Mouse (Mus musculus): Measurements from ENCODE around the gene Snx12.

Gene Snx12

GRCm38 (mm10) chrX:101221834-101222795 is at the start of gene Snx12:
Snx12 (minus strand) TSS chrX:101222563.
- peak; percentile 68 to 83 for DNase-seq

- DNase-seq: no peak
Observed at GRCm38 (mm10) chrX:101268755-101269124, 46.4 kb upstream of the Snx12 start, which contains the start of gene Gm20489. Gm20489 (minus strand) TSS chrX:101269023.

DNA sequence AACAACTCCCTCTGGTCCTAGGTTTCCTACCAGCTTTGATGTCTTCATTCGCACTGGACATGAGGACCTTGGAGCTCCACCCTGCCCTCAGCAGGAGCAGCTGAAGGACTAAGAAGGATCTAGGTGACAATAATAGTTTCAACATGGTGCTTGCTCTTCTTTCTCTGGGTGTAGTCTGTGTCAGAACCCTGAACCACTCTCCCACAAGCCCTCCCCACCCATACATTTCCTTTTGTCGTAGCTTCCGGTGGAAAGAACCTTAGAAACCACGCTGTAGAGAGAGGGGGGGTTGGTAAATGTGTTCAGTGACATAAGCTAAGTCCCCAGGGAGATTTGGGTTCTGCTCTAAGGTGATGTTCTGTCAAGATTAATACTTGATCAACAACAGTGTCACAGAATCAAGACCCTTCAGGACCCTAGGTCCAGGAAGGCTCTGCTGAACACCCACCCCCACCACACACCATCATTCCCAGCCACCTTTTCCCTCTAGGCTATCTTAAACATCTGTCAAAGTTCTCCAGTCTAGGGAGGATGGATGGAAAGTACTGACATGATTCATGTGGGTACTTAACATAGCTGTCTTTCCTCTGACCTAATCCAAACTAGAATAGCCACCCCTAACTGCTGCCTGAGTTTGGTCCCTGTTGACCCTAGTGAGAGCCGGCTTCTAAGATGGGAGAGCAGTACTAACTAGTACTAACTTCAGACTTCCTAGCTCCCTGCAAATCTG is 45.8 kb upstream of the Snx12 start, which contains the start of gene Il2rg:
Gene Il2rg (minus strand): TSS at position 231 of the 730 bp plus-strand sequence.
- peak; percentile 39 to 60 for DNase-seq

DNA sequence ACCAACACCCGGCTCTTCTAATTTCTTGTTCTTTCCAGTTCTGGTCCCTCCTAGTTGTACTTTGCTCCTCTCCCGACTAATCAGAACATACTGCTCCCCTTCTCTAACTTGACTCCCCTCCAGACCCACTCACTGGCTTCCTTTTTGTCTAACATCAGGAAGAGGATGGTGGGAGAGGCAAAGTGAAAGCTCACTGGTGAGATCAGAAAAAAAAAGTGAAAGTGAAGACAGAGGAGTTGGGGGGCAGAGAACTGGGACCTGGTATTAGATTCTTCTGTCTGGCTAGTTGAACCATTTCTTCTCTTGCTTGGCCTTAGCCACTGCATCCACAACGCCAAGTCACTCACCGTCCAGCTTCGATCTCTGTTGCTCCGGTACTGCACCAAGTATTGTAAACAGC is 44.3 kb upstream of the Snx12 start:
- no peak for DNase-seq

DNA sequence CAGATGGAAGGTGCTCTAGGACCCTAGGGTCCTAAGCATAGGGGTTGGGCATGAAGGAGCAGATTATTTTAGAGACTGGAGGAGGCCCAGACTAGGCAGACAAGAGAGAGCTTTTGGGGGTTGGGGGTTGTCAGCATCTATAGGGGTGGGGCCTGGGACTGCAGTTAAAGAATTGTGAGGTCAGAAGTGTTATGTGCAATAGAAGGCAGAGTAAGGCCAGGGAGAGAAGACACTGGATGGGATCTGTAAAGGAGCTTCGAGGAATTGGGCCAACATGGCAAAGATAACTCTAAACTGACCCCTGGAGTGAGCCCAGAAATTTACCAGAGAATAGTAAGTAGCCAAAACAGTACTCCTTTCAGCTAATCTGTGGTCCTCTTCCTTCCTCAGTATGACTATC is 41.5 kb upstream of the Snx12 start, which contains the start of gene Gm614:
Gene Gm614 (minus strand): TSS at position 101 of the 400 bp plus-strand sequence.
- no peak for DNase-seq

DNA sequence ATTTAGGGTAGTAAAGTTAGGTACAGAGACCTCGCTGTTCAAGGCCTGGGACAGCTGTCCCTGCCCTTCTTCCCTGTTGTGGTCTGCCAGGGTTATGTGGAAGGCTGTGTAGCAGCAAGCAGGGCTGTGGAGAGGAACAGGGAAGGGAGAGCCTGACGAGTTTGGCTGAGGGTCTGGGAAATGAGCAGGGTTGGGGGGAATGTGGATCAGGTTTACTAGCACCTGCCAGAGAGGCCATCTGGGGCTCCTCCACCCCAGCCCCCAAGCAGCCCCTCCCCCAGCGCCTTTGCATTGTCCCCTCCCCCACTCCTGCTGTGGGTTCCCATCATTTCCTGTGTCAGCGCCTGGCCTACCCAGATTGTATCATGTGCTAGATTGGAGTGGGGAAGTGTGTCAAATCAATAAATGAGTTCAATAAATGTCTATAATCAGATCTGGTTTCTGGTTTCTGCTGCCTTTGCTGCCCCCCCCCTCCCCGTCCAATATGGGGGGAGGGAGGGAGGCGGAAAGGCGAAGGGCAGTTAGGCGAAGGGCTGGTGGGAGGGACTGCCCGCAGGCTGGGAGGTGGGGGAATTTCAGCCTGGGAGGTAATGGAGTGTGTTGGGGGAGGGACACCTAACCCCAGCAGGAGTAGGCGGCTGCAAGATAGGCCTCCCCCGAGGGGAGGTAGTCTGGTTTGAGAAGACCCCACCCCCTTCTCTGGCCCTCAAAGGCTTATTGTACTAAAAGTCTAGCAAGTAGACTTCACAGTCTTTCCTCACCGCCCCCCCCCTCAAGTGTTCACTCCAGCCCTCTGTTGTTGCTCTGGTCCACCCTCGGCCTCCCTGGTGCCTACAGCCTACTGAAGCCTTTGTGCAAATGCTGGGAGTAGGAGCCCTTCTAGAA is 38.3 kb upstream of the Snx12 start:
- peak; percentile 15 to 26 for DNase-seq

GRCm38 (mm10) chrX:101256603-101257002 is 34.2 kb upstream of the Snx12 start:
- DNase-seq: peak in 1 of 2 experiments; percentile 51

GRCm38 (mm10) chrX:101254740-101255139 is 32.4 kb upstream of the Snx12 start:
- no peak for DNase-seq

DNA sequence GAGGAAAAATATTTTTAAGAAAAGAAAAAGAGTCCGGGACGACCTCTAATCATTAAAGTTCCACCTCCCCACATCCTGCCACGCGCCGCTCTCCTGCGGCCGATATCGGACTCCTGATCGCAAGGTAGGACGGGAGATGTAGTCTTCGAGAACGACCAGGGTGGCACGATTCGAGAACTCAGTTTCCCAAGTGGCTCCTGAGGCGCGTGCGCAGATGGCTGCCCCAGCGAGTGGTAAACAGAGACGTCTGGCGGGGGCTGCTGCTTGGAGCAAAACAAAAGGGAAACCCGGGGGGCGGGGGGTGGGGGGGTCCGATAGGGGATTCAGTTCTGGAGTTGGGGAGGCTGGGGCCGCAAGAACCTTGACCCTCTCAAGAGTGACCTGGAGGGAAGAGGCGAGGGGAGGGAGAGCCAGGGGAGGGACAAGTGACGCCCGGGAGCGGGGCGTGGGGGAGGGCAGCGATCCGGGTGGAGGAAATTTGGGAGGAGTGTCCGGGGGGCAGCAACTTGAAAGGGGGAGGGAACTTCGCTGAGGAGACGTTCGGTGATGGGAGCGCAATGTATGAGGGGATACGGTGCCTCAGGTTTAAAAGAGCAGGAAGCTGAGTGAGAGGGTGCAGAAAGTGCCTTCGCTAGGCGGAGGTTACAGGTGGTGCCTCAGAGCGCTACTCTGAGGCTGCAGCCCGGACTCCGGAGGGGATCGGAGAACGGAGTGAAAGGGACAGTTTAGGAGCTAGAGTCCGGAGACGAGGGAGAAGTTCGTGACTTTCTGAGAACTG is 31.8 kb upstream of the Snx12 start, which contains the start of gene Foxo4:
Gene Foxo4 (plus strand): TSS at position 577 of the 778 bp plus-strand sequence.
- peak; percentile 82 to 91 for DNase-seq

DNA sequence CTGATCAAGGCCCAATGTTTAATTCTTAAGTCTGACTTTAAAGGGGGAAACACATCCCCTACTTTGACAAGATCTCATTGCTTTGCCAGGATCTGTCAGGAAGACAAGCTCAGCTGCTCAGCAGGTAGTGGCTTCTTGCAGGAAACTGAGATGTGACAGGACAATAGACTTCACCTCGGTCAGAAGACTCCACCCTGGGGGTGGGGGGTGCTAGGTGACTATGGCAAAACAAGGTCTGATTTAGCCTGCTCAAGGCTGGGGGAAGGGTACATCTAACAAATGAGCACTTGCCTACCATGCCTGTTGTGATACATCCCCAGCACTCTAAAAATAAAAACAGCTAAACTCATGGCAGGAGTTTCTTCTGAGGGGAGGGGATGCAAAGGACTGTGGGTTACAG is 22.6 kb upstream of the Snx12 start:
- no peak for DNase-seq

DNA sequence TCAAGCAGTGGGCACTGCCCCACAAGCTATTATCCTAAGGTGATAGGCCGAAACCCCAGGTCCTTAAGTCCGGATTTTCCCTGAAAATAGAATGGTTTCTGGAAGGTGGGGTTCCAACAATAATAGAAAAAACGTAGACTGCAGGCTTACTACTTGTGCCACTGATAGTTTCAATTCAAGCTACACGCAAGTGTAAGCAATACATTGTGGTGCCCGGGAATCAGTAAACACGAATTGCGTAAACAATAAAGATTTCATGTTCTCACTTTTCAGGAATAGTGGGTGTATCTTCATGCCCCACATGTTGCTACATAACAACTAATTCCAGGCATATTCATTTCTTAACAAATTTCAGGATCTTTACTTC is 416 bp upstream of the Snx12 start:
- no peak for DNase-seq

DNA sequence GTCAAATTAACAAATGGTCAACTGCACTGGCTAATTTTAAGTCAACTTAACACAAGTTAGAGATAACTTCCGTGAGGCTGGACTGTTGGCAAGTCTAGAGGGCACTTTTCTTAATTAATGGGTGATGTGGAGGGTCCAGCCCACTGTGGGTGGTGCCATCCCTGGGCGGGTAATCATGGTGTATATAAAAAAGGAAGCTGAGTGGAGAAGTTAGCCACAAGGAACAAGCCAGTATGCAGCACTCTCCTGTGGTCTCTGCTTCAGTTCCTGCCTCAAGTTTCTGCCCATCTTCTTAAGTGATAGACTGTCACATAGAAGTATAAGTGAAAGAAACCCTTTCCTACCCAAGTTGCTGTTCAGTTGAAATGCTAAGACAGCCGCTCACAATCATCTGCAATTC is 33.1 kb downstream of the Snx12 start:
- DNase-seq: no peak

DNA sequence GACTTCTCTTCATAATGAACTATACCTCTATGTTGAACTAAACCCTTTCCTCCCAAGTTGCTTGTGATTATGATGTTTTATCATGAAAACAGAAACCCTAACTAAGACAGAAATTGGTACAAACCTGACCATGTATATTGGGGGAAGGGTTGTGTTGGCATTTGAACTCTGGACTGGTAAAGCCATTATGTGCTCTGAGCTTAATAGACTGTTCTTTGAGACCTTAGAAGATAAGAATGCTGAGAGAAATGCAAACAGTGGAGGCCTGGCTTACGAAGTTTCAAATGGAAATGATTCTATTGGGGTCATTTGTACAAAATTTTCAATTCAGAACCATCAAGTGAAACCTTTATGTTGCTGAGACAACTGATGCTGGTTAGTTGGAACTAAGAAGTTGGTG is 34.7 kb downstream of the Snx12 start:
- DNase-seq: no peak

GRCm38 (mm10) chrX:101173388-101173787 is 49.0 kb downstream of the Snx12 start:
- no peak for DNase-seq

DNA sequence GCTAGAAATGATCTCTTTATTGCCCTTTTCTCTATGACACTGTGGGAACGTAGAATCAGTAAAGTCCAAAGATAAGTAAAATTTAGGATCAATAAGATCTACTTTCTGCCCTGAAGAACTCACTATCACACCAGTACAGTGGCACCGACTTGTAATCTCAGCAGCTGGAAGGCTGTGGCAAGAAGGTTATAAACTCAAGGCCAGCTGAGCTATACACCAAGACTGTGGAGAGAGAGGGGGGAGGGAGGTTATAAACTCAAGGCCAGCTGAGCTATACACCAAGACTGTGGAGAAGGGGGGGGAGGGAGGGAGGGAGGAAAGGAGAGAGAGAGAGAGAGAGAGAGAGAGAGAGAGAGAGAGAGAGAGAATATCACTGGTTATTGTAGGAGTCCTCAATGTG is 53.9 kb downstream of the Snx12 start:
- DNase-seq: no peak

DNA sequence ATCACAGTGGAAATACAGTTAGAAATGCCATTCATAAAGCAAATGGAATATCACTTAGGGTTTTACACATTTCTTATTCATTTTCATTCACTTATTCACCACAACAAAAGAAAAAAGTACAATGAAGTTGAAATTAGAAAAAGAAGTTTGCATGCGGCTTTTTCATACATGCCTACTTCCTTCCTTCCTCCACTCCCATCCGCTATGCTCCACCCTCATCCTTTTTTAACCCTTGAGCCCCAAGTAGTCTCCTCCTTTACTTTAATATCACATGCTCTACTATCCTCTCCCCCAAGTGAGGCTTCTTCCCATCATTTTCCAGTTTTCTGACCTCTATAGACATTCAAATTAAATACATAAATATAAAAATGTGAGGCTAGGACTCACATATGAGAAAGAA is 58.6 kb downstream of the Snx12 start:
- DNase-seq: no peak

- DNase-seq: peak in 1 of 2 experiments; percentile 1
Observed at GRCm38 (mm10) chrX:101163278-101163677, 59.1 kb downstream of the Snx12 start.

DNA sequence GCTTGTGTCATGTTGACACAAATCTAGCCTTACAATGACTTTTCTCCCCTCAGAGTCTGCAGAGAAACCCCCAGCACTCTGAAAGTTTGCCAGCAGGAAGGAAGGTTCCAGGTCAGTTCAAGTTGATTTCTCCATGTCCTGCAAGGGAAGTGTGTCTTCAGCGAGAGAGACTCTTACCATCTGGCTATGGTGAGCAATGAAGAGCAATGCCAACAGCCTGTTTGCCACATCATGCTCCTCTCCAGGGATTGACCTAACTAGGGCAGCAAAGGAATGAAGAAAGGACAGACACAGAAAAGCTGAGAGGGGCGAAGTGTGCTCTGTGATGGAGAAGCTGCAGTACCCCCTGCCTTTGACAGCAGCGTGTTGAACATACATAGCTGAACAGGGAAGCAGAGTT is 59.8 kb downstream of the Snx12 start:
- DNase-seq: no peak

DNA sequence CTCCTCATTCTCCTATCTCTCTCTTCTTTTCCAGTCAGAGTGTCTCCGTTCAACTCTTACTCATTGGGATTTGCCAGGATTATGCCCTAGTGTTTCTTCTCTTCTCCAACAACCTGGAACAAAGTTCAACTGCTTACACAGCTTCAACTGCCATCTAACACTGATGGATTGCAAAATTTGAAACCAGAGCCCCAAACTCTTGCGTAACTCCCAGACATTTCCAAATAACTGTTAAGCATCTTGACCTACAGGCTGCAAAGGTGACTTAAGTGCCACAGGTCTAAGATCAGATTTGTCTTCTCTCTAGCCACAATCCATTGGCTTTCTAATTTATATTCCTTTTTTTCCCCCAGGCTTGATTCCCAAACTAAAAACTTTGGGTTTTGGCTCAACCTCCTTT is 64.9 kb downstream of the Snx12 start:
- DNase-seq: no peak

DNA sequence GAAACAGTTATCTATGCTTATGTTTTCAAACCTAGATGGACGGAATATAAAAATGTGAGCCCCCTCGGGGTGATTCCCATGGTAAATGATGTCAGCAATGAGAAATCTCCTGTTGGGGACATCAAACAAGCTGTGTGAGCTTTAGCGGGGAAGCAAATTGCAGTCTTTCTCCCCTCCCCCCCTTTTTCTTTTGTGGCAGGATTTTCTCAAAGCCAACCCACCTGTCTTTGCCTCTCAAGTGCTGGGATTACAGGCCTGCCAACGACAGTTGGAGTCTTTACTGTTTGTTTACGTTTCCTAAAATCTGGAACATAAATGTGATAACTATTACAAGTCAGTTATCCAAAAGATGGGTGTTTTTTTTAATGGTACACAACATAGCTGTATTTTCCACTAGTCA is 66.0 kb downstream of the Snx12 start:
- no peak for DNase-seq

DNA sequence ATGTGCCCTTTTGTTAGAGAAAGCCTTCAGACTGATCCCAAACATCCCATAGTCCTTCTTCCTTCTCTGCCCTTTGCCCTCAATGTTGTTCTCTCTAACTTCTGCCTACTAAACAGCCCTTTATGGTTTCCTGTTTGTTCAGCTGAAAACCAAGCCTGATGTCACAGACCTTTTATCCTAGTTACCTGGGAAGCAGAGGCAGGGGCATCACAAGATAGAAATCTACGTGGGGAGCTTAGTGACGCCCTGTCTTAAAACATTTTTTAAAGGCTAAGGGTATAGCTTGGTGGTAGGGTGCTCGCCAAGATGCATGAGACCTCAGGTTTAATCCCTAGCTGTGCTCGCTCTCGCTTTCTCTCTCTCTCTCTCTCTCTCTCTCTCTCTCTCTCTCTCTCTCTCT is 74.9 kb downstream of the Snx12 start:
- DNase-seq: no peak
